Mouse (Mus musculus) embryonic facial prominence, embryonic 15.5 days (tissue): Measurements from ENCODE around the gene Sacs. TPM values are rescaled to one million over a fixed set of nuclear protein-coding genes. Genes with fewer than 3 reads are reported as not detected.
"Not testable (repeated sequence)": the region's sequence is repeated elsewhere in the genome, so short reads cannot be mapped to it uniquely, and the experiment has no call there.

Experiments used
- ATAC-seq: fragments of 200-750 bp; cut with Nextera tagmentation; 2 replicates; pipeline ENCODE4 v1.8.0; 2017; ENCODE audit warnings: low read depth, moderate TSS enrichment; ENCODE audit not compliant: insufficient number of reproducible peaks, low FRiP score, low TSS enrichment
- H3K27ac ChIP-seq: fragments of 300-500 bp; sonication (generic); replicated peaks from 2 replicates; pipeline ENCODE4 v1.5.1; 2015; ENCODE audit warnings: mild to moderate bottlenecking, inconsistent platforms
- H3K27me3 ChIP-seq: fragments of 300-500 bp; sonication (generic); 2 replicates; pipeline ENCODE4 v1.6.1; 2015; ENCODE audit warnings: inconsistent platforms
- H3K36me3 ChIP-seq: fragments of 300-500 bp; sonication (generic); 2 replicates; pipeline ENCODE4 v1.6.1; 2015; ENCODE audit warnings: mild to moderate bottlenecking, inconsistent platforms
- H3K4me1 ChIP-seq: fragments of 300-500 bp; sonication (generic); 2 replicates; pipeline ENCODE4 v1.6.1; 2015; ENCODE audit warnings: inconsistent platforms
- H3K4me2 ChIP-seq: fragments of 300-500 bp; sonication (generic); replicated peaks from 2 replicates; pipeline ENCODE4 v1.6.1; 2015; ENCODE audit warnings: mild to moderate bottlenecking, inconsistent platforms
- H3K4me3 ChIP-seq: fragments of 300-500 bp; sonication (generic); replicated peaks from 2 replicates; pipeline ENCODE4 v1.5.1; 2015; ENCODE audit warnings: mild to moderate bottlenecking, inconsistent platforms
- H3K9ac ChIP-seq: fragments of 300-500 bp; sonication (generic); 2 replicates; pipeline ENCODE4 v1.6.1; 2015; ENCODE audit warnings: inconsistent platforms
- H3K9me3 ChIP-seq: fragments of 300-500 bp; sonication (generic); replicated peaks from 2 replicates; pipeline ENCODE4 v1.6.1; 2016; ENCODE audit warnings: inconsistent platforms
- WGBS: fragments of 180-500 bp; shearing (Covaris S2); methylation state at CpG from one replicate; pipeline ENCODE4 v1.1.7; 2015; 5-methylcytosine and 5-hydroxymethylcytosine counted together
- polyA plus RNA-seq: library from polyadenylated mRNA; unstranded; fragments of >200 nt; fragmentation: Nextera tagmentation; extraction: Ambion mirVana; gene quantifications from 2 replicates; pipeline ENCODE4 v1.2.1, GENCODE M21; 2015

Gene Sacs
- polyA plus RNA-seq: 2.5 and 2.9 TPM in 2 replicates

DNA sequence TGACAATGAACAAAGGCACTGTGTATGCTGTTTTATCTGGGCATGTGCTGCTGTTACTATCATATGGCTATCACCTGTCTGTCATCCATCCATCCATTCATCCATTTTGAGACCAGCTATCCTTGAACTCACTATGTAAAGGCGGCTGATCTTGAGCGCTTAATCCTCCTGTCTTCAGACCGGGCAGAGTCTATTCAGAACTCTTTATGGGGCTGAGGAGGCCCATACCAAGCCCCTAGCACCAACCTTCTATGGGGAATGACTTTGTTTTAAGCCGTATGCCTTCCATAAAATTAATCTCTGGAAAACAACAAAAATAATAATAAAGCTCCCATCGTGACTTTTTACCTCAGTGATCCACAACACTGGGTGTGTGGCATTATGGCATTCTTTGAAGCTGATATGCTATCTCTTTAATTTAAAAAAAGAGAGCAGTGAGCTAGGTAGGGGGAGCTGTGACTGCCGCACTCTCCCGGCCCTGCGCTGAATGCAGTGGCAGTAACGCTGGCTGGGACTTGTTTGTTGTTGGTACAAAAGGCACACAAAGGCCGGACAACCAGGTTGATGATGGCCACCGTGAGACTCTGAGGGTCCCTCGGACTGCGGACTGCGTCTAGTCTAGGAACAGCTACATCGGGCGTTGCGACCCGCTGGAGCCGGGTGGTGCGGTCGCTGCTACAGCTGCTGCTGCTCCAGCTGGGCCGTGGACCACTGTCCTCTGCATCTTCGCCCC, at the start of gene Sacs:
Gene Sacs (plus strand): TSS at position 464 of the 733 bp plus-strand sequence.
- 4% methylated on average over 23 of the region's 23 CpGs for WGBS
- no peak within 1 kb of the TSS for H3K27ac ChIP-seq
- no peak for ATAC-seq

DNA sequence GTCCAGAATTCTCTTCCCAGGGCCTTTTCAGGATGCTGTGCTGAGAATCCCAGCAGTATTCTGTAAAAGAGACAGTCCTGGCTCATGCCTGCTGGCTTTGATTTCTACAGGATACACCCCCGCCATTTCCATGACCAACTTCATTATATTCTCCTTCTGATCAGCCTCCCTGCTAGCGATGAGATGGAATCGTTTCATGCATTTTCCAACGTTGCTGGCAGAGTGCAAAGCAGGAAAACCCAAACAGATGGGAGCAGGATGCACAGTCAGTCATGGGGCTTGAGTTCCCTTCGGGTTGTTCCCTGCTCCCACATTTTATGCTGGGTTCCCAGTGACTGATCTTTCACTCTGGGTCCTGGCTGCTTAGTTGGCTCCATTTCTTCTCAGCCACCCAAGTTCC, 47.3 kb upstream of the Sacs start:
- peak; percentile 69 for ATAC-seq
- Histone ChIP-seq H3K4me3 (no peak overlapping the region), H3K27ac (peak overlapping the region; percentile 74), H3K9ac (no peak overlapping the region), H3K27me3 (no peaks in the 10 kb centered on the region), H3K9me3 (no peaks in the 10 kb centered on the region), H3K4me1 (peaks cover 17% of the 10 kb centered on the region), H3K36me3 (no peaks in the 10 kb centered on the region), H3K4me2 (no peak overlapping the region)
- WGBS: 36% methylated on average over 5 of the region's 5 CpGs

More for the DNA sequence above, at the start of gene Sacs:
- Histone ChIP-seq H3K4me2 (peak within 1 kb of the TSS; percentile 67), H3K36me3 (no peaks in the 10 kb centered on the region), H3K27me3 (peaks cover 6% of the 10 kb centered on the region; the same call in 1 of the 2 replicates), H3K9ac (no peak within 1 kb of the TSS; the same call in 1 of the 2 replicates), H3K9me3 (no peaks in the 10 kb centered on the region), H3K4me1 (peaks cover 8% of the 10 kb centered on the region; the same call in 1 of the 2 replicates), H3K4me3 (peak within 1 kb of the TSS; percentile 46)

DNA sequence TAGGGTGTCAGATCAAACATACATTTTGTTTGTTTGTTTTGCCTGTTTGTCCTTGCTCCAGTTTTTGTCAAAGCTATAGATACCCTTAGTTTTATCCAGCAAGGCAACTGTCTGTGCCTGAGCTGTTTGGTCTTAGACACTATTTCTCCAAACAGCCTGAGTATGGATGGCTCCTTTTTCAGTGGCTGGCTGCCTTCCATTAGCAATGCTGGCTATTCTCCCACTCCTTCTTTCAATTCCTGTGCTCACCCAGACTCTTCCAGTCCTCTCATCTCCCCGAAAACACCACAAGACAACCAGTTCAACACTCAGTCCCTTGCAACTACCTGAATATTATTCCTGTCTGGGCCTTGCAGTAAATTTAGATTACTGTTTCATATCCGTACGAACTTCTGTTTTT, 46.2 kb upstream of the Sacs start:
- no peak for ATAC-seq
- 64% methylated on average over 3 of the region's 3 CpGs for WGBS

DNA sequence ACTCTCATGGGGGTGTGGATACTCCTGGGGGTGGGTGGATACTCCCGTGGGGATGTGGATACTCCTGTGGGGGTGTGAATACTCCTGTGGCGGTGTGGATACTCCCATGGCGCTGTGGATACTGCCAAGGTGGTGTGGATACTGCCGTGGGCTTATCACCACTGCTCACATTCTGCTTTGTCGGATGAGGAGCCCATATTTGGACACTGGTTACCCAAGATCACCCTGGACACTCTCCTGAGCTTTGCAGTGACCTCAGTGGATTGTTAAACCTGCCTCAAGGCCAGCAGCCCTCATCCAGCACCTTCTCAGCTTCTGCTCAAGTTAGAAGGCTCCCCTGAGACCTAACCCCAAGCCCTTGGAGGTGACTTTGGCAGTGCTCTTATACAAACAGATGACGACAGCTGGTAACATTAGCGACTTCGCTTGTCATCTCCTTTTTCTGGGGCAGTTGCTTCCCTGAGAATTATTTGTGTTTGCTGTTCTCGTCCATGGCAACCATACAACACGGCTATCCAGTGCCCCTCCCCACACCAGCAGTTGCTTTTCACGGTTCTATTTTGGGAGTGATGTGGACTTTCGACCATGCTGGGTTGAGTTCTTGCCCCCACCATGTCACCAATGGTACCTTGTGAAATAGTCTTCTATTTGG, 40.2 kb upstream of the Sacs start:
- Histone ChIP-seq H3K4me2 (no peak overlapping the region), H3K4me3 (no peak overlapping the region), H3K36me3 (no peaks in the 10 kb centered on the region), H3K9ac (no peak overlapping the region), H3K27me3 (no peaks in the 10 kb centered on the region), H3K27ac (no peak overlapping the region), H3K4me1 (0 out of 2 replicates have a peak, but pooled peaks cover 3% of the 10 kb centered on the region), H3K9me3 (no peaks in the 10 kb centered on the region)
- ATAC-seq: no peak
- 74% methylated on average over 12 of the region's 12 CpGs for WGBS

More for the DNA sequence above, 46.2 kb upstream of the Sacs start:
- Histone ChIP-seq H3K27me3 (no peaks in the 10 kb centered on the region), H3K4me2 (no peak overlapping the region), H3K27ac (0 out of 2 replicates have a peak overlapping the region, but pooled peaks have one; percentile 34), H3K36me3 (no peaks in the 10 kb centered on the region), H3K9me3 (no peaks in the 10 kb centered on the region), H3K4me1 (peaks cover 17% of the 10 kb centered on the region), H3K9ac (no peak overlapping the region), H3K4me3 (no peak overlapping the region)

DNA sequence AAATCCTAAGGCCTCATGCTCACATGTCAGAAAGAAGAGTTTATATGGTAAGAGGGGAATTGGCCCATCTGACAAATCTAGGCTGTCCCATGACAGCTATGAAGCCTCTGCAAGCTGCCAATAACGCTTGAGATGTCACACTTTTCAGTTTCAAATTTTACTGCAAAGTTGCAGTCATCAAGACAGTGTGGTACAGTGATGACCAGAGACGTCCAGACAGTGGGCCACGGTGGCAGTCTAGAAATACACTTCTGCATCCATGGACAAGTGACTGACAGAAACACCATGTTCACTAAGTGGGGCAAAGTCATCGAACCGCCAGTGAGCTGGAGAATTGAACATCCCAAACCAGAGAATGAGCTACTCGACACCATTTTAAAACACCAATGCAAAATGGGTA, 37.5 kb upstream of the Sacs start:
- Histone ChIP-seq H3K9me3 (no peaks in the 10 kb centered on the region), H3K27ac (no peak overlapping the region), H3K4me1 (0 out of 2 replicates have a peak, but pooled peaks cover 3% of the 10 kb centered on the region), H3K4me3 (no peak overlapping the region), H3K27me3 (no peaks in the 10 kb centered on the region), H3K9ac (no peak overlapping the region), H3K36me3 (no peaks in the 10 kb centered on the region), H3K4me2 (no peak overlapping the region)
- ATAC-seq: no peak
- 79% methylated on average over 6 of the region's 6 CpGs for WGBS

DNA sequence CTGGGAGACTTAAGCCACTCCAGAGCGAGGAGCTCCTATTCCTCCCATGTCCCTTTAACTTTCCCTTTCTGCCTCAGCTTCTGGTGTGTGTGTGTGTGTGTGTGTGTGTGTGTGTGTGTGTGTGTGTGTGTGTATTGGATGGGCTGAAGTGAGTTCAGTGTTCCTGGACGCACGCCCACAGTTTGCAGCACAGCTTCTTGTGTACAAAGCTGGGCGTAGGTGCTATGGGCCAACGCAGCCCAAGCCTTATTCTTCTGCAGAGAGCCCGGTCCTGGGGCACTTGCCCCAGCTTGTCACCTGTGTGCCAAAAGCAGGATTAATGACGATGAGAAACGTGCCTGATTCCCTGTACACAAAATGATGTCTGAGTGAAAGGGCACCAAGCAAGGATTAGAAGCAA, 31.9 kb upstream of the Sacs start:
- Histone ChIP-seq H3K9ac (no peak overlapping the region), H3K4me1 (0 out of 2 replicates have a peak, but pooled peaks cover 3% of the 10 kb centered on the region), H3K4me3 (no peak overlapping the region), H3K36me3 (no peaks in the 10 kb centered on the region), H3K27ac (no peak overlapping the region), H3K4me2 (no peak overlapping the region), H3K27me3 (no peaks in the 10 kb centered on the region), H3K9me3 (no peaks in the 10 kb centered on the region)
- WGBS: 73% methylated on average over 8 of the region's 8 CpGs
- no peak for ATAC-seq

DNA sequence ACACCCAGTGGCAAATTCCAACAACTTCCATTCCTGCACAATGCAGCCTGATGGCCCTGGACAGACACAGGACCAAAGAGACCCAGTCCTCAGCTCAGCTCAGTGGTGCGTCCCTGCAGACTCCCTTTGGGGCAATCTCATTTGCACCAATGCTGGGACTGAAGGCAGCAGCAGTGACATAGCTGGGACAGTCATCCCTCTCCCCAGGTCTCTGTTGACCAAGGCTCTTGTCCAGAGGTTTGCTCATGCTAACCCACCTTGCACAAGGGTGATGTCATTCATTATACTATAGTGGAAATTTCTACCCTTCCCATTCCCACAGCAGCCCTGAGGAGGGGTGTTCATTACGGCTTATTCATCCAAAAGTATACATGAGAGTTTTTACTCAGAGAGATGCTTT, 29.6 kb upstream of the Sacs start:
- Histone ChIP-seq H3K27me3 (no peaks in the 10 kb centered on the region), H3K4me3 (no peak overlapping the region), H3K4me2 (no peak overlapping the region), H3K36me3 (no peaks in the 10 kb centered on the region), H3K9me3 (no peaks in the 10 kb centered on the region), H3K4me1 (peaks cover 9% of the 10 kb centered on the region; the same call in 1 of the 2 replicates), H3K9ac (no peak overlapping the region), H3K27ac (no peak overlapping the region)
- no peak for ATAC-seq
- 80% methylated on average over 2 of the region's 2 CpGs for WGBS

DNA sequence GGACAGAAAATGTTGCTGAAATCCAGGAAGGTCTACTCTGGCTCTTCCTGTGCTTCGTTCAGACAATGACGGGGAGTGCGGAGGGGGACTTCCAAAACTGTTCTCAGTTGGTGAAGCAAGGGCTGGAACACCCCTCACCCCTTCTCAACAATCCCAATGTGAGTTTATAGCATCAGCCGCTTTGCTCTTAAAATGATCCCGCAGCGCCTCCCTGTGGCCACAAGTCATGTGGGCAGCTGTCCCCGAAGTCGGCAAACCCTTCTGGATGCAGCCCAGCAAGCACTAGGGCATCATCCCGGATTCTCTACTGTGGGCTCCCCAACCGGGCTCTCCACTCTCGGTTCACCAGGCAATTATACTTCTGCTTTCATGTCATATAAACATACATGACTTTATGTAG, 25.9 kb upstream of the Sacs start:
- peak; percentile 54 for ATAC-seq
- 0 out of 2 replicates have a peak overlapping the region, but pooled peaks have one; percentile 29 for H3K4me2 ChIP-seq
- 2% methylated on average over 11 of the region's 11 CpGs for WGBS
- no peaks in the 10 kb centered on the region for H3K36me3 ChIP-seq
- no peaks in the 10 kb centered on the region for H3K9me3 ChIP-seq
- H3K4me1 ChIP-seq: peaks cover 9% of the 10 kb centered on the region; the same call in 1 of the 2 replicates
- H3K27me3 ChIP-seq: no peaks in the 10 kb centered on the region
- H3K27ac ChIP-seq: no peak overlapping the region
- H3K9ac ChIP-seq: no peak overlapping the region
- no peak overlapping the region for H3K4me3 ChIP-seq

DNA sequence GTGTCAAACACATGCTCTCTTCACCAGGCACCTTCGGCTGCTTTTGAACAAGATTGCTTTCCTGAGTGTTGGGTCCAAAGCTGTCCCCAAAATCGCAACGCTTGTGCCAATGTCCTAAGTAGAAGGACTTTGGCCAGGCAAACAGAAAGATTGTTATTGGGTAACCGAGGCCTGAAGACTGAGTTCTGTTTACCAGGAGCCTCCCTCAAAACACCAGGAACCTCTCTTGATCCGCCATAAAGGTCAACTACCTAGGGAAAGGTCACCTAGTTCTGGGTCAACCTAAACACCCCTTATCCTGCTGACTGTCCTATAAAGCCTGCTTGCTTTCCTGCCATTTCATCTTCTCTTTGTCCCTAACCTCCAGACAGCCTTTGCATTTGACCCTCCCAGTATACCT, 13.5 kb upstream of the Sacs start:
- no peaks in the 10 kb centered on the region for H3K27me3 ChIP-seq

DNA sequence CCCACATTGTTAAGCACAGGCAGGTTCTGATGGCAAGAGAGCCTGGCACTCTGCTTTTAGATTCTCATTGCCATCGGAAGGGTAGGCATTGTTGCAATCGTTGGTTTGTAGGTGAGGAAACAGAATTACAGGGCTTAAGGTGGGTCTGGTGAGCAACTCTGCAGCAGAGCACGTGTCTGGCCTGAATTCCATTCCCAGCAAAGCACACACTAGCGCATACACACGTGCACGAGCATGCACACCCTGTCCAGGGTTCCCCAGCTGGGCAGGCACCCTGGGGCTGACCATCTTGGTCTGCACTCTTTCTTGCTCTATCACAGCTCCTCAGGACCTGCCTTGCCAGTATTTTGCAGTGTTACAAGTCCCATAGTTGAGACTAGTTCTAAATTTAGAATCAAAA, 13.1 kb upstream of the Sacs start:
- H3K4me3 ChIP-seq: no peak overlapping the region
- no peak overlapping the region for H3K9ac ChIP-seq
- no peaks in the 10 kb centered on the region for H3K36me3 ChIP-seq
- H3K4me2 ChIP-seq: no peak overlapping the region
- H3K9me3 ChIP-seq: no peaks in the 10 kb centered on the region
- H3K4me1 ChIP-seq: no peaks in the 10 kb centered on the region
- H3K27ac ChIP-seq: no peak overlapping the region
- no peak for ATAC-seq
- H3K27me3 ChIP-seq: no peaks in the 10 kb centered on the region
- WGBS: 73% methylated on average over 6 of the region's 6 CpGs

More for the DNA sequence above, 13.5 kb upstream of the Sacs start:
- Histone ChIP-seq H3K9ac (no peak overlapping the region), H3K4me3 (no peak overlapping the region), H3K36me3 (no peaks in the 10 kb centered on the region), H3K4me1 (no peaks in the 10 kb centered on the region), H3K4me2 (no peak overlapping the region), H3K9me3 (no peaks in the 10 kb centered on the region), H3K27ac (no peak overlapping the region)
- WGBS: 96% methylated on average over 5 of the region's 5 CpGs
- no peak for ATAC-seq

DNA sequence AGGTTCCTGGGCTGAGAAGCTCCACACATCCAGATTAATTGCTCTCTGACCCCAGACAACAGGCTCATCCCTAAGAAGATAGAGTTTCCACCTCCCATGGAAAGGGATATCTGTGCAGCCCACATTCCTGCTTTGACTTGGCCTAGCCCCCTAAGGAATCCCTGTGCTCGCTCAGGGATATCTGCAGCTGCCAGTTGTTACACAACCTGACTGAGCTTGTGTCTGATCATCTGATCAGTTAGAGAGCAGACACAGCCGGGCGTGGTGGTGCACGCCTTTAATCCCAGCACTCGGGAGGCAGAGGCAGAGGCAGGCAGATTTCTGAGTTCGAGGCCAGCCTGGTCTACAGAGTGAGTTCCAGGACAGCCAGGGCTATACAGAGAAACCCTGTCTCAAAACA, 10.9 kb upstream of the Sacs start:
- 76% methylated on average over 6 of the region's 6 CpGs for WGBS
- not testable (repeated sequence) for H3K27me3 ChIP-seq, H3K27ac ChIP-seq, ATAC-seq, H3K36me3 ChIP-seq, H3K9ac ChIP-seq, H3K4me1 ChIP-seq, H3K9me3 ChIP-seq, H3K4me2 ChIP-seq, H3K4me3 ChIP-seq
